Mouse (Mus musculus) CD8-positive naive resting alpha-beta T cell, adult 57 days (primary cell): ENCODE data around the gene Atrn. TPM values are rescaled to one million over a fixed set of nuclear protein-coding genes. Genes with fewer than 3 reads are reported as not detected.

Source experiments
- total RNA-seq: library from RNA; stranded (reverse); gene quantifications from one replicate; pipeline ENCODE4 v1.2.4, GENCODE M21; 2023

The Atrn gene
- 21.3 TPM for total RNA-seq

DNA sequence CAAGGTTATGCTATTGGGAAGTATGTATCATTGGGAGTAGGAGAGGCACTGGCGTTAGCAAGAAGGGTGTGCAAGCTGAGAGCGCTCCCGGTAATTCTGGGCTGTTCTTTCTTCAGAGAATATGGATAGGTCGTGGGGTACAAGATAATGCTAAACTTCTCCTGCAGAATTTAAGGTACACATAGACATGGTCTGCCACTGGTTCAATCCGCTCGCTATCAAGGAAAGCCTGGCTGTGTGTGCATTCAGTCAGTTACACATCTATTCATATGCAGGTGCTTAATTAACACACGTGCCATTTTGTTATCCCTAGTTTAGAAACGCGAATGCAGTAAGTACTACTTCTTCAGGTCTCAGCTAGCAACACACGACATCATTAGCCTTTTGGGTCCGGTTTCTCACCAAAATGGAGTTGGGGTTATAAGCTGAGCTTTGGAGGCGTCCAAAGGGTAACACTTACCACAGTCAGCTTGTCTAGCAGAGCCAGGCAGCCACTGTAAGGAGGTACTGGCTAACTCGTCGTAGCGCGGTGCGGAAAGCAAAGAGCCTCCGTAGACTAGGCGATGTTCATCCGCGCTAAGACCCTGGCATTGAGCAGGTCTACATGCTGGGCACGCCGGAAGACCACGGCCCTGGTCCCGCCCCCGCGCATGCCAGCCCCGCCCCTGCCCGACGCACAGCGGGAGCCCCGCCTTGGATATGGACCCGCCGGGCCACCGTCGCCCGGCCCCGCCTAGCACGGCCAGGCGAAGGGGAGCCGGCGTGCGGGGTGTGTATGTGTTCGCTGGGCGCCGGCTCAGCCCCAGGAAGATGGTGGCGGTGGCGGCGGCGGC lies at the start of gene Atrn, which contains the start of gene 4930402H24Rik:
Atrn (plus strand) TSS at position 745 of the 833 bp plus-strand sequence.
4930402H24Rik (minus strand) TSS at position 656 of the 833 bp plus-strand sequence.

DNA sequence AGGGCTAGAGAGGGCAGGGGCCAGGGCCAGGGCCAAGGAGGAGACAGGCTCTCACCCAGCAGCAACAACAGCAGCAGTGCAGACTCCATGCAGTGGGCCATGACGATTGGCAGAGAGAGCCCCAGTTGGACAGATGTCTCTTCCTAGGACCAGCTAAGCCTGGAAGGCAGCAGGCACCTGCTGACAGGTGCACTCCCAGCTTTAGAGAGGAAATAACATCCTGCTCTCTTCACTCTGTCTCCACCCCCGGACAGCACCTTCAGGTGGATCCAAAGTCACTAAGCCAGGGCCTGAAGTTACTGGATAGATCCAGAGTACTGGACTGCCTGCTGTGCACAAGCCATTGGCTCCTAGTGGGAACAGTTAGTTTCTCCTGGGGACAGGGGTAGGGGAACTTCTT lies 136.7 kb downstream of the Atrn start, which contains the start of gene Gfra4:
Gfra4 (minus strand) TSS at position 101 of the 400 bp plus-strand sequence.

DNA sequence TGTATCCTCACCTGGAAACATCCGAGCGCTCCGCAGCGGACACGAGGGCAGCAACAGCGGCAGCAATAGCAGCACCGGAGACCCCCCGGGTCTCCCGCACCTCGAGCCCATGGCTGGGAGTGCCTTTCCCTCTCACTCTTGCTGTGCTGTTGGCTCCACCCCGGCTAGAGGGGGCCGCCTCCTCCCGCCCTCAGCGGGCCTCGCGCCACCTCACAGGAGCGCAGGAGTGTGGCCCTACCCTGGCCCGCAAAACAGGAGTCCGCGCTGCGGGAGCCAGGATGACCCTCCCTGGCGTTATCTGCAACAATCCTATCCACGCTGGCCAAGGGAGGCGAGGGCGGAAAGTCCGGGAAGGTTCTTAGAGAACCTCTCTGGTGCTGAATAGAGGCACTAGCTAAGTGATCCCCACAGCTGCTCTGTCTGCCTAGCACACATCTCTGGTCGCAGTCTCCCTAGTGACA lies 157.1 kb downstream of the Atrn start, which contains the start of gene Adam33:
Adam33 (minus strand) TSS at position 411 of the 461 bp plus-strand sequence.

Other genes starting within 250 kb of the Atrn start
- 130 TPM for gene Ddrgk1, start 241.8 kb upstream of the Atrn start, total RNA-seq
- gene Itpa, start 238.9 kb upstream of the Atrn start, total RNA-seq: 16.9 TPM
- gene Slc4a11, start 209.0 kb upstream of the Atrn start, total RNA-seq: 0.28 TPM
- 28.9 TPM for gene 4930402H24Rik, start 89 bp upstream of the Atrn start, total RNA-seq
- not detected for gene Gfra4, start 136.6 kb downstream of the Atrn start, total RNA-seq
- not detected for gene Adam33, start 157.3 kb downstream of the Atrn start, total RNA-seq
- gene Siglec1, start 180.3 kb downstream of the Atrn start, total RNA-seq: 0.21 TPM
- not detected for gene Hspa12b, start 220.8 kb downstream of the Atrn start, total RNA-seq
- not detected for gene Gm11037, start 227.0 kb downstream of the Atrn start, total RNA-seq